Mouse (Mus musculus) olfactory bulb, adult 2 months (tissue): ENCODE measurements around the gene Phactr2.

Experiments used
- CTCF ChIP-seq: fragments of 200-500 bp; IDR thresholded peaks from 2 replicates; pipeline ENCODE4 v1.5.1; 2012; ENCODE audit warnings: low read depth, mild to moderate bottlenecking, low read length, moderate library complexity; ENCODE audit not compliant: insufficient read depth
- POLR2A ChIP-seq: fragments of 200-500 bp; IDR thresholded peaks from 2 replicates; pipeline ENCODE4 v1.6.1; 2012; ENCODE audit warnings: mild to moderate bottlenecking, low read depth, low read length, moderate library complexity; ENCODE audit not compliant: insufficient read depth

DNA sequence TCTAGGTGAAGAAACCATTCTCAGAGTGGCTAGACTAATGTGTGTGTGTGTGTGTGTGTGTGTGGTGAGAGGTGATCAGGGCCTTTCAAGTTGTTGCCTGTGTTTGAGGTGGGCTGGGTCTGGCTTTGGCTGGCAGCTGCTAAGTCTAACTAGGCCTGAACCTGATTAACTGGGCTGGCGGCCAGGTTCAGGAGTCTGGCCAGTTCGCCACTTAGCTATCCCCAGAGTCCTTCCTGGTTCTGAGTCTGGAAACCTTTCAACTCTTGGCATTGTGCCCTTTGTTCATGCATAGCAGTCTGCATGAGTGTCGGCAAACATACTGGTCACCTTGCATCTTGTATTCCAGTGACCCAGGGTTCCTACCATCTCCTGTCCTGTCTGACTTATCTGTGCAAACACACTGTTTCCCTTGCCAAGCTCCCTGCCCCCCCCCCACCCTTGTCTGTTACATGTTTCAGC, 27.4 kb downstream of the Phactr2 start:
- TF ChIP-seq CTCF = no peak
- TF ChIP-seq POLR2A = no peak
